Mouse (Mus musculus): ENCODE data around the gene Ddx25.

- TF ChIP-seq CTCF (IDR thresholded peaks at IDR 0.05; ENCODE audit: low read depth, low read length) (no peak), POLR2A (IDR thresholded peaks at IDR 0.05; ENCODE audit: borderline replicate concordance, low read depth, low read length) (no peak)
Observed at GRCm38 (mm10) chr9:35502361-35503000, 55.8 kb downstream of the Ddx25 start.
